In genomic region chr1:132727548-132727947, GRCm38 (mm10) we compare ENCODE assay signal across 17 mouse cellular contexts. TPM values are rescaled to one million over a fixed set of nuclear protein-coding genes. Genes with fewer than 3 reads are reported as not detected.
DNase-seq lines count a peak whose midpoint lies in the region; ATAC-seq and TF ChIP-seq lines count a peak whose summit lies in the region.
"Had no signal": no experiment of that assay in that cellular context is flagged by ENCODE, and none has a peak within 500 bp of the region (broad histone marks: within the 10 kb centered on the region; RNA-seq: fewer than 3 reads in every experiment).

No protein-coding gene starts in this region.

- peaks cover 44% of the 10 kb centered on the region for H3K4me1 ChIP-seq in forebrain, embryonic 13.5 days
- H3K4me1 ChIP-seq in forebrain, embryonic 10.5 days = peaks cover 9% of the 10 kb centered on the region; the same call in 1 of the 2 replicates
- H3K4me1 ChIP-seq in intestine, postnatal 0 days (replicated peaks; ENCODE audit: control insufficient read depth, insufficient read depth, low read length) = no peaks in the 10 kb centered on the region
- H3K4me1 ChIP-seq: liver, embryonic 12.5 days had no signal

- H3K9me3 ChIP-seq in forebrain, embryonic 13.5 days (replicated peaks) = no peaks in the 10 kb centered on the region
- no peaks in the 10 kb centered on the region for H3K9me3 ChIP-seq in forebrain, embryonic 10.5 days
- no peaks in the 10 kb centered on the region for H3K9me3 ChIP-seq in intestine, postnatal 0 days (ENCODE audit: control insufficient read depth)
- H3K9me3 ChIP-seq: liver, embryonic 12.5 days had no signal

- 22% methylated on average over 2 of the region's 2 CpGs for WGBS in forebrain, embryonic 13.5 days
- 60% methylated on average over 2 of the region's 2 CpGs for WGBS in forebrain, embryonic 10.5 days
- 34% methylated on average over 2 of the region's 2 CpGs for WGBS in intestine, postnatal 0 days

- no peak overlapping the region for H3K4me2 ChIP-seq in forebrain, embryonic 13.5 days
- no peak overlapping the region for H3K4me2 ChIP-seq in intestine, postnatal 0 days (replicated peaks; ENCODE audit: low read depth)
- H3K4me2 ChIP-seq: liver, embryonic 12.5 days had no signal

- peak; percentile 40; the same call in 1 of the 2 replicates for ATAC-seq in forebrain, embryonic 13.5 days
- no peak for ATAC-seq in intestine, postnatal 0 days
- ATAC-seq: liver, embryonic 12.5 days; Patski had no signal

- H3K27me3 ChIP-seq in forebrain, embryonic 13.5 days = no peaks in the 10 kb centered on the region
- no peaks in the 10 kb centered on the region for H3K27me3 ChIP-seq in forebrain, embryonic 10.5 days (ENCODE audit: poor library complexity, severe bottlenecking)
- H3K27me3 ChIP-seq in intestine, postnatal 0 days (replicated peaks; ENCODE audit: control insufficient read depth, insufficient read depth, low read length) = no peaks in the 10 kb centered on the region
- H3K27me3 ChIP-seq: liver, embryonic 12.5 days had no signal

- no peak overlapping the region for H3K4me3 ChIP-seq in forebrain, embryonic 13.5 days
- H3K4me3 ChIP-seq in forebrain, embryonic 10.5 days = no peak overlapping the region
- H3K4me3 ChIP-seq in intestine, postnatal 0 days (ENCODE audit: low read depth, low read length) = no peak overlapping the region
- H3K4me3 ChIP-seq: liver, embryonic 12.5 days; myocyte had no signal

- no peak for TF ChIP-seq CTCF in intestine, postnatal 0 days (IDR thresholded peaks at IDR 0.05; ENCODE audit: low read depth)

- no peak overlapping the region for H3K27ac ChIP-seq in forebrain, embryonic 13.5 days
- no peak overlapping the region for H3K27ac ChIP-seq in forebrain, embryonic 10.5 days
- no peak overlapping the region for H3K27ac ChIP-seq in intestine, postnatal 0 days (ENCODE audit: low read depth, low read length)
- H3K27ac ChIP-seq: liver, embryonic 12.5 days; stomach, postnatal 0 days had no signal

- DNase-seq in forebrain, embryonic 10.5 days (ENCODE audit: extremely low spot score, low spot score) = no peak
- peak; percentile 74 for DNase-seq in right cerebral cortex, adult 18-20 months
- no peak for DNase-seq in right cerebral cortex, postnatal 25 days
- DNase-seq in left cerebral cortex, adult 9 months (ENCODE audit: low spot score in 2 of 2) = peak; percentile 59 to 75
- DNase-seq in lung, postnatal 4 days = no peak
- no peak for DNase-seq in urinary bladder, postnatal 14 days (ENCODE audit: low spot score)
- DNase-seq: adrenal gland, postnatal 36 days; embryo, embryonic 11 days; heart, adult 11 months; heart, postnatal 14 days; kidney, adult 18-20 months had no signal

- no peaks in the 10 kb centered on the region for H3K36me3 ChIP-seq in forebrain, embryonic 13.5 days (ENCODE audit: poor library complexity, severe bottlenecking)
- H3K36me3 ChIP-seq in forebrain, embryonic 10.5 days (replicated peaks) = no peaks in the 10 kb centered on the region
- no peaks in the 10 kb centered on the region for H3K36me3 ChIP-seq in intestine, postnatal 0 days (ENCODE audit: control insufficient read depth, insufficient read depth)
- H3K36me3 ChIP-seq: liver, embryonic 12.5 days had no signal

- H3K9ac ChIP-seq in forebrain, embryonic 13.5 days = no peak overlapping the region
- no peak overlapping the region for H3K9ac ChIP-seq in intestine, postnatal 0 days (ENCODE audit: low read depth, low read length)
- H3K9ac ChIP-seq: liver, embryonic 12.5 days had no signal

RNA-seq across cellular contexts. Expression of gene Nfasc, which starts 14.0 kb away (rescaled TPM):
- 35.3 and 35.8 TPM in 2 replicates for polyA plus RNA-seq in forebrain, embryonic 13.5 days (2015; fragmentation: Nextera tagmentation; extraction: Ambion mirVana)
- polyA plus RNA-seq in forebrain, embryonic 10.5 days (2016; fragmentation: Nextera tagmentation; extraction: Ambion mirVana) = 7.0 and 9.6 TPM in 2 replicates
- polyA plus RNA-seq in intestine, postnatal 0 days (2015; fragmentation: Nextera tagmentation; extraction: Ambion mirVana) = 0.83 and 1.1 TPM in 2 replicates
- polyA plus RNA-seq: myocyte, Patski had no signal

Comparison
In these comparisons a context has a peak if more than half of its experiments do, and no peak if none do; other contexts are left out.
1. DNase-seq: peak in right cerebral cortex, adult 18-20 months (single experiment) and left cerebral cortex, adult 9 months (2 of 2); none in forebrain, embryonic 10.5 days (single experiment), right cerebral cortex, postnatal 25 days (single experiment), lung, postnatal 4 days (0 of 2) and urinary bladder, postnatal 14 days (single experiment).